Mouse (Mus musculus): ENCODE measurements around the gene Hoxd13. TPM values are rescaled to one million over a fixed set of nuclear protein-coding genes. Genes with fewer than 3 reads are reported as not detected.

Hoxd13 gene
- polyA plus RNA-seq, 1 experiment from 2014 or later = not detected

GRCm38 (mm10) chr2:74670632-74671188 is 2.6 kb downstream of the Hoxd13 start:
- Histone ChIP-seq H3K4me1 (replicated peaks; ENCODE audit: control insufficient read depth, insufficient read depth, low read length) (peaks cover 17% of the 10 kb centered on the region), H3K27me3 (replicated peaks; ENCODE audit: control insufficient read depth, insufficient read depth, low read length) (peaks cover 93% of the 10 kb centered on the region), H3K9ac (replicated peaks; ENCODE audit: low read depth, low read length) (no peak overlapping the region), H3K4me3 (replicated peaks; ENCODE audit: low read length) (no peak overlapping the region), H3K27ac (ENCODE audit: low read length) (no peak overlapping the region), H3K4me2 (ENCODE audit: low read length) (no peak overlapping the region), H3K36me3 (ENCODE audit: control insufficient read depth, insufficient read depth) (no peaks in the 10 kb centered on the region), H3K9me3 (ENCODE audit: control insufficient read depth, low read length) (no peaks in the 10 kb centered on the region)
- no peak for ATAC-seq
- WGBS = 3% methylated on average over 3 of the region's 3 CpGs

GRCm38 (mm10) chr2:74671847-74672246 is 3.7 kb downstream of the Hoxd13 start:
- Histone ChIP-seq H3K27me3 (replicated peaks; ENCODE audit: control insufficient read depth, insufficient read depth, low read length) (peaks cover 94% of the 10 kb centered on the region), H3K36me3 (ENCODE audit: control insufficient read depth, insufficient read depth) (no peaks in the 10 kb centered on the region), H3K9ac (replicated peaks; ENCODE audit: low read depth, low read length) (no peak overlapping the region), H3K9me3 (ENCODE audit: control insufficient read depth, low read length) (no peaks in the 10 kb centered on the region), H3K4me2 (ENCODE audit: low read length) (no peak overlapping the region), H3K27ac (ENCODE audit: low read length) (no peak overlapping the region), H3K4me3 (replicated peaks; ENCODE audit: low read length) (no peak overlapping the region), H3K4me1 (replicated peaks; ENCODE audit: control insufficient read depth, insufficient read depth, low read length) (peaks cover 17% of the 10 kb centered on the region)
- ATAC-seq = no peak
- WGBS = 9% methylated on average over 5 of the region's 5 CpGs

- peak; percentile 63 for ATAC-seq
- H3K27ac ChIP-seq (ENCODE audit: low read length) = no peak overlapping the region
- H3K9ac ChIP-seq (replicated peaks; ENCODE audit: low read depth, low read length) = no peak overlapping the region
- H3K4me2 ChIP-seq (ENCODE audit: low read length) = peak overlapping the region; percentile 42
- H3K36me3 ChIP-seq (ENCODE audit: control insufficient read depth, insufficient read depth) = no peaks in the 10 kb centered on the region
- peaks cover 94% of the 10 kb centered on the region for H3K27me3 ChIP-seq (replicated peaks; ENCODE audit: control insufficient read depth, insufficient read depth, low read length)
- H3K4me3 ChIP-seq (replicated peaks; ENCODE audit: low read length) = peak overlapping the region; percentile 15; the same call in 1 of the 2 replicates
- no peaks in the 10 kb centered on the region for H3K9me3 ChIP-seq (ENCODE audit: control insufficient read depth, low read length)
- 1% methylated on average over 40 of the region's 40 CpGs for WGBS
- H3K4me1 ChIP-seq (replicated peaks; ENCODE audit: control insufficient read depth, insufficient read depth, low read length) = peaks cover 16% of the 10 kb centered on the region
These were observed 4.6 kb downstream of the Hoxd13 start for GRCm38 (mm10) chr2:74672481-74673362.

- Histone ChIP-seq H3K4me1 (replicated peaks; ENCODE audit: control insufficient read depth, insufficient read depth, low read length) (peaks cover 6% of the 10 kb centered on the region; the same call in 1 of the 2 replicates), H3K27ac (ENCODE audit: low read length) (no peak overlapping the region), H3K4me3 (replicated peaks; ENCODE audit: low read length) (no peak overlapping the region), H3K27me3 (replicated peaks; ENCODE audit: control insufficient read depth, insufficient read depth, low read length) (peaks cover 94% of the 10 kb centered on the region), H3K36me3 (ENCODE audit: control insufficient read depth, insufficient read depth) (no peaks in the 10 kb centered on the region), H3K9me3 (ENCODE audit: control insufficient read depth, low read length) (no peaks in the 10 kb centered on the region), H3K4me2 (ENCODE audit: low read length) (no peak overlapping the region), H3K9ac (replicated peaks; ENCODE audit: low read depth, low read length) (no peak overlapping the region)
- under 1% methylated on average over 24 of the region's 24 CpGs for WGBS
- ATAC-seq = no peak
These were observed 5.8 kb downstream of the Hoxd13 start for GRCm38 (mm10) chr2:74673835-74674425.

- H3K9me3 ChIP-seq (ENCODE audit: control insufficient read depth, low read length) = no peaks in the 10 kb centered on the region
- WGBS = 1% methylated on average over 47 of the region's 47 CpGs
- no peaks in the 10 kb centered on the region for H3K36me3 ChIP-seq (ENCODE audit: control insufficient read depth, insufficient read depth)
- H3K4me3 ChIP-seq (replicated peaks; ENCODE audit: low read length) = no peak within 1 kb of the TSS
- H3K4me2 ChIP-seq (ENCODE audit: low read length) = no peak within 1 kb of the TSS
- ATAC-seq = no peak
- H3K27me3 ChIP-seq (replicated peaks; ENCODE audit: control insufficient read depth, insufficient read depth, low read length) = peaks cover 96% of the 10 kb centered on the region
- H3K9ac ChIP-seq (replicated peaks; ENCODE audit: low read depth, low read length) = no peak within 1 kb of the TSS
- no peak within 1 kb of the TSS for H3K27ac ChIP-seq (ENCODE audit: low read length)
- peaks cover 9% of the 10 kb centered on the region; the same call in 1 of the 2 replicates for H3K4me1 ChIP-seq (replicated peaks; ENCODE audit: control insufficient read depth, insufficient read depth, low read length)
These were observed 7.0 kb downstream of the Hoxd13 start, which contains the start of gene Hoxd12 for GRCm38 (mm10) chr2:74674881-74675665. Gene Hoxd12 (plus strand): TSS chr2:74675013.

GRCm38 (mm10) chr2:74675666-74676282 is 7.7 kb downstream of the Hoxd13 start:
- Histone ChIP-seq H3K4me1 (replicated peaks; ENCODE audit: control insufficient read depth, insufficient read depth, low read length) (peaks cover 9% of the 10 kb centered on the region; the same call in 1 of the 2 replicates), H3K9me3 (ENCODE audit: control insufficient read depth, low read length) (no peaks in the 10 kb centered on the region), H3K9ac (replicated peaks; ENCODE audit: low read depth, low read length) (no peak overlapping the region), H3K4me2 (ENCODE audit: low read length) (no peak overlapping the region), H3K27ac (ENCODE audit: low read length) (no peak overlapping the region), H3K4me3 (replicated peaks; ENCODE audit: low read length) (no peak overlapping the region), H3K36me3 (ENCODE audit: control insufficient read depth, insufficient read depth) (no peaks in the 10 kb centered on the region), H3K27me3 (replicated peaks; ENCODE audit: control insufficient read depth, insufficient read depth, low read length) (peaks cover 97% of the 10 kb centered on the region)
- ATAC-seq = no peak
- 5% methylated on average over 24 of the region's 24 CpGs for WGBS

GRCm38 (mm10) chr2:74676376-74677052 is 8.4 kb downstream of the Hoxd13 start:
- Histone ChIP-seq H3K36me3 (ENCODE audit: control insufficient read depth, insufficient read depth) (no peaks in the 10 kb centered on the region), H3K4me3 (replicated peaks; ENCODE audit: low read length) (no peak overlapping the region), H3K4me2 (ENCODE audit: low read length) (no peak overlapping the region), H3K9me3 (ENCODE audit: control insufficient read depth, low read length) (no peaks in the 10 kb centered on the region), H3K27me3 (replicated peaks; ENCODE audit: control insufficient read depth, insufficient read depth, low read length) (peaks cover 99% of the 10 kb centered on the region), H3K9ac (replicated peaks; ENCODE audit: low read depth, low read length) (no peak overlapping the region), H3K4me1 (replicated peaks; ENCODE audit: control insufficient read depth, insufficient read depth, low read length) (peaks cover 9% of the 10 kb centered on the region; the same call in 1 of the 2 replicates), H3K27ac (ENCODE audit: low read length) (no peak overlapping the region)
- ATAC-seq = no peak
- WGBS = 5% methylated on average over 9 of the region's 9 CpGs

GRCm38 (mm10) chr2:74677106-74677505 is 9.0 kb downstream of the Hoxd13 start:
- Histone ChIP-seq H3K27me3 (replicated peaks; ENCODE audit: control insufficient read depth, insufficient read depth, low read length) (peaks cover 99% of the 10 kb centered on the region), H3K4me1 (replicated peaks; ENCODE audit: control insufficient read depth, insufficient read depth, low read length) (peaks cover 15% of the 10 kb centered on the region), H3K27ac (ENCODE audit: low read length) (no peak overlapping the region), H3K4me2 (ENCODE audit: low read length) (no peak overlapping the region), H3K9ac (replicated peaks; ENCODE audit: low read depth, low read length) (no peak overlapping the region), H3K4me3 (replicated peaks; ENCODE audit: low read length) (no peak overlapping the region), H3K9me3 (ENCODE audit: control insufficient read depth, low read length) (no peaks in the 10 kb centered on the region), H3K36me3 (ENCODE audit: control insufficient read depth, insufficient read depth) (no peaks in the 10 kb centered on the region)
- ATAC-seq = no peak
- 3% methylated on average over 2 of the region's 2 CpGs for WGBS
